Mouse (Mus musculus) embryonic facial prominence, embryonic 15.5 days (tissue): ENCODE measurements around the gene Wnt11. TPM values are rescaled to one million over a fixed set of nuclear protein-coding genes. Genes with fewer than 3 reads are reported as not detected.
A peak's percentile ranks its signal among the peaks of the same experiment; 100 is the strongest.

Experiments used
- ATAC-seq: fragments of 200-750 bp; cut with Nextera tagmentation; 2 replicates; pipeline ENCODE4 v1.8.0; 2017; ENCODE audit warnings: low read depth, moderate TSS enrichment; ENCODE audit not compliant: insufficient number of reproducible peaks, low FRiP score, low TSS enrichment
- H3K27ac ChIP-seq: fragments of 300-500 bp; sonication (generic); replicated peaks from 2 replicates; pipeline ENCODE4 v1.5.1; 2015; ENCODE audit warnings: mild to moderate bottlenecking, inconsistent platforms
- H3K27me3 ChIP-seq: fragments of 300-500 bp; sonication (generic); 2 replicates; pipeline ENCODE4 v1.6.1; 2015; ENCODE audit warnings: inconsistent platforms
- H3K36me3 ChIP-seq: fragments of 300-500 bp; sonication (generic); 2 replicates; pipeline ENCODE4 v1.6.1; 2015; ENCODE audit warnings: mild to moderate bottlenecking, inconsistent platforms
- H3K4me1 ChIP-seq: fragments of 300-500 bp; sonication (generic); 2 replicates; pipeline ENCODE4 v1.6.1; 2015; ENCODE audit warnings: inconsistent platforms
- H3K4me2 ChIP-seq: fragments of 300-500 bp; sonication (generic); replicated peaks from 2 replicates; pipeline ENCODE4 v1.6.1; 2015; ENCODE audit warnings: mild to moderate bottlenecking, inconsistent platforms
- H3K4me3 ChIP-seq: fragments of 300-500 bp; sonication (generic); replicated peaks from 2 replicates; pipeline ENCODE4 v1.5.1; 2015; ENCODE audit warnings: mild to moderate bottlenecking, inconsistent platforms
- H3K9ac ChIP-seq: fragments of 300-500 bp; sonication (generic); 2 replicates; pipeline ENCODE4 v1.6.1; 2015; ENCODE audit warnings: inconsistent platforms
- H3K9me3 ChIP-seq: fragments of 300-500 bp; sonication (generic); replicated peaks from 2 replicates; pipeline ENCODE4 v1.6.1; 2016; ENCODE audit warnings: inconsistent platforms
- WGBS: fragments of 180-500 bp; shearing (Covaris S2); methylation state at CpG from one replicate; pipeline ENCODE4 v1.1.7; 2015; 5-methylcytosine and 5-hydroxymethylcytosine counted together
- polyA plus RNA-seq: library from polyadenylated mRNA; unstranded; fragments of >200 nt; fragmentation: Nextera tagmentation; extraction: Ambion mirVana; gene quantifications from 2 replicates; pipeline ENCODE4 v1.2.1, GENCODE M21; 2015

The Wnt11 gene
- polyA plus RNA-seq, 1 experiment from 2014 or later, result 23.3 TPM

DNA sequence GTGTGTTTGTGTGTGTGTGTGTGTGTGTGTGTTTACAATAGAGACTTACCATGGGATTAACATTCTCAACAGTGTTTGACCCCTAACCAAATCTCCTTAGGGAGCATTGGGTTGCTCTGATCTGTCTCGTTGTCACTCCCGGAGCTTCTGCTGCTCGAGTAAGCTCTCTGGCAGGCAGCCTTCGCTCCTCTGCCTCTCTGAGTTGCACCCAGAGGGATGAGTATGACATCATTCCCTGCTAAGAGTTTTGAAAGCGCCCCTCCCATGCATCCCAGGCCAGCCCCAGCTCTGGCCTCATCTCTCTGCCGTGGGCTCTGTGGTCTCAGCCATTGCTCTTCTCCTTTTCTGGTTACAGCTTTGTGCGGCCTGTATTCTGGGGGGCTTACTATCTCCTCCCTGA, 33.8 kb upstream of the Wnt11 start:
- H3K9ac ChIP-seq, result no peak overlapping the region
- no peak overlapping the region for H3K4me2 ChIP-seq
- WGBS, result 40% methylated on average over 7 of the region's 7 CpGs
- H3K4me3 ChIP-seq, result no peak overlapping the region
- no peaks in the 10 kb centered on the region for H3K36me3 ChIP-seq
- H3K4me1 ChIP-seq, result peaks cover 56% of the 10 kb centered on the region
- H3K9me3 ChIP-seq, result no peaks in the 10 kb centered on the region
- no peak for ATAC-seq
- H3K27me3 ChIP-seq, result no peaks in the 10 kb centered on the region
- peak overlapping the region; percentile 44 for H3K27ac ChIP-seq

DNA sequence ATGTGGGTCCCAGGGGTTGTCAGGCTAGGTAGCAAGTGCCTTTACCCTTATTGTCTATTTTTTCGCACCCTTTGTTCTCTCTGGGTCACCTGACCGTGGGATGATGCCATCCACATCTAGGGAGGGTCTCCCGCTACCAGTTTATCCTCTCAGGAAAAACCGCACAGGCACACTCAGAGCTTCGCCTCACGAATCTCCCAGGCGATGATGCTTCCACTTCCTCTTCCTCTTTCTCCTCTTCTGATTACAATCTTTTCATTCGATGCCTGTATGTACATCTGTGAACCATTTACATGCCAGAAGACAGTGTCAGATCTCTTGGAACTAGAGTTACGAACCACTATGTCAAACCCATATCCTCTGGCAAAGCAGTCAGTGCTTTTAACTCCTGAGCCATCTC, 31.7 kb upstream of the Wnt11 start:
- Histone ChIP-seq H3K27me3 (no peaks in the 10 kb centered on the region), H3K4me3 (no peak overlapping the region), H3K4me2 (no peak overlapping the region), H3K36me3 (no peaks in the 10 kb centered on the region), H3K27ac (no peak overlapping the region), H3K9ac (no peak overlapping the region), H3K4me1 (peaks cover 37% of the 10 kb centered on the region), H3K9me3 (no peaks in the 10 kb centered on the region)
- no peak for ATAC-seq
- 66% methylated on average over 9 of the region's 9 CpGs for WGBS

DNA sequence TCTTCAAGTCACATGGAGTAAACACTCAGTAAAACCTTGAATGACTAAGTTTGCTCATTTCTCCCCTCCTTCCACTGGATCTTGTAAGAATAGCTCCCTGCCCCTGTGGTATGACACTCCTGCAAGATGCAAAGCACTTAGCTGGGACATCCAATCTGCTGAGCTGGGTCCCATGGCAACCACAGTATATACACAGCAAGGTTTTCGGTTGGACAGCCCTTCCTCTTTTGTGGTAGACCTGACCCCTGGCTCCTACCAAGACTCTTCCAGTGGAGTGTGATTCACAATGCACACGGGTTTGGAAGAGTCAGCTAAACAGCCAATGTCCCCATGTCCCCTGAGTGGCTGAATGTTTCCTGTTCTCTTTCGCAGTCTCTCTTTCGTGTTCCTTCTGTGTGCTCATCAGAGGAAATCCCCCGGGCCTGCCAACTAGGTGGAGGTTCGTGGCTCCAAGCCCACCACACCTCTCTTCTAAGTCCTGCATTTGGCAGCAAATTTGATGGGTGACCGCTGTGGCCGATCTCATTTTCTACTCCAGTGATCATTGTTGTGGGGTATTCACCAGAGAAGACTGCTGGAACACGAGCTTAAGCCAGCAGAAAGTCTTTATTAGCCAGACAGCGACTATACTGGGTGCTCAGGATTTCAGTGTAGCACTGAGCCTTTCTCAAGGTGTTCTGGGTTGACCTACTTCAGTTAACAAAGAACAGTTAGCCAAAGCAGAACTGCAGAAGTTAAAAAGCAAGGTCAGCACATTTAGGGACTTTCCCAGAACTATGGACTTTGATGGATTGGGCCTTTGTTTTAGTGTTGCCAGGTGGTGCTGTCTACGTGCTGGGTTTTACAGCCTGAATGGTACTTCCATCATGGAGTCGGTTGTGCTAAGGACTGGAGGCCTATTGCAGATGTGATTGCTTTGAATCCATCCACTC, 29.8 kb upstream of the Wnt11 start:
- no peaks in the 10 kb centered on the region for H3K9me3 ChIP-seq
- H3K4me1 ChIP-seq, result peaks cover 28% of the 10 kb centered on the region
- H3K4me3 ChIP-seq, result no peak overlapping the region
- 77% methylated on average over 12 of the region's 12 CpGs for WGBS
- H3K9ac ChIP-seq, result no peak overlapping the region
- H3K27me3 ChIP-seq, result no peaks in the 10 kb centered on the region
- no peaks in the 10 kb centered on the region for H3K36me3 ChIP-seq
- no peak overlapping the region for H3K27ac ChIP-seq
- no peak for ATAC-seq
- H3K4me2 ChIP-seq, result no peak overlapping the region

DNA sequence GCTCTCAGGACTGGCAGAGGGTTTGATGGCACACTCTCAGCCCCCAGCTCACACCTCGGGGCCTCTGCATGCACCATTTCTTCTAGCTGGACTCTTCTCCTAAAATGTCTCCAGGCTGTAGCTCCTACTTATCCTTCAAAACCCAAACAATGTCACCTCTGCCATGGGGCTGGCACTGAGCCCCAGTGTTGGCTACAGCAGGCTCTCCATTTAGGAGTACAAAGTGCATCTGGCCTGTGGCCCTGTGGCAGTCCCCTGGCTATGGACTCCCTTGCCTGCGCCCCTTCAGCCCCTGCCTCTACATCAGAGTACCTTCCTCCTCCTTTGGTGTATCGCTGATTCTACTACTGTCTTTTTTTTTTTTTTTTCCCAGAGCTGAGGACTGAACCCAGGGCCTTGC, 28.0 kb upstream of the Wnt11 start:
- no peak for ATAC-seq
- no peaks in the 10 kb centered on the region for H3K27me3 ChIP-seq
- no peak overlapping the region for H3K9ac ChIP-seq
- no peak overlapping the region for H3K4me2 ChIP-seq
- peaks cover 12% of the 10 kb centered on the region for H3K4me1 ChIP-seq
- H3K36me3 ChIP-seq, result no peaks in the 10 kb centered on the region
- no peaks in the 10 kb centered on the region for H3K9me3 ChIP-seq
- no peak overlapping the region for H3K4me3 ChIP-seq
- WGBS, result 80% methylated on average over 3 of the region's 3 CpGs
- H3K27ac ChIP-seq, result no peak overlapping the region

DNA sequence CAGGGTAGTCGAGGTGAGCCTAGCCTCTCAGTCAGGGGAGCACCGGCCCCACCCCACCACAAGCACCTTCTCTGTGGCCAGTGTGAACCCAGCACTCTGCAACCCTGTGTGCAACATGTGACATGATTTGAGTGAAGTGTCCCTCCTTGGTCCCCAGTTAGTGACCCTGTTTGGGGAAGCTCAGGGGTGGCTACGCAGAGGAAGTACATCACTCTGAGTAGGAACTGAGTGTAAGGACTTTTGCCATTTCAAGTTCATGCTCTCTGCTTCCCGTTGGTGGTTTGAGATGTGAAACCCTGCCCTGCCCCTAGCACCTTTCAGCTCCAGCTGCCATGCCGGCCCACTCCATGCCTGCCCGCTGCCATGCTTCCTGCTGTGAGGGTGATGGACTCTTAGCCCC, 25.5 kb upstream of the Wnt11 start:
- H3K4me2 ChIP-seq, result no peak overlapping the region
- no peaks in the 10 kb centered on the region for H3K36me3 ChIP-seq
- H3K9me3 ChIP-seq, result no peaks in the 10 kb centered on the region
- WGBS, result 79% methylated on average over 6 of the region's 6 CpGs
- H3K27ac ChIP-seq, result no peak overlapping the region
- H3K27me3 ChIP-seq, result no peaks in the 10 kb centered on the region
- no peak overlapping the region for H3K9ac ChIP-seq
- ATAC-seq, result no peak
- H3K4me1 ChIP-seq, result peaks cover 9% of the 10 kb centered on the region
- H3K4me3 ChIP-seq, result no peak overlapping the region

DNA sequence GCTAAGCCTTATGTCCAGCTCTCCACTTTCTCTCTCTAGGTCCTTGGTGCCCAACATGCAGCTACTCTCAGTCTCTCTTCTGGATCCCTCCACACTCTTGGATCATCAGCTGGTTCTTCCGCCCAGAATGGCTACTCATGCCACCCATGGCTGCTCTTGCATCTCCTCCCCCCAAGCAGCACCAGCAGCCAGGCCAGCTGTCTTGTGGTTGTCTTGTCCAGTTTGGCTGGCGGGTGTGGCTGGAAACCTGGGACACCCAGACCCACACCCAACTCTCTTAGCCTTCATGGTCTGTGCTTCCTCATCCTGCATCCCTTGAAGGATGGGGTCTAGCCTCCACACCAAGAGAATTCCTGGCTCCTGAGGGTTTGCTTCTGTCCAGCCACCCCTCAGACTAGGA, 24.3 kb upstream of the Wnt11 start:
- Histone ChIP-seq H3K4me3 (no peak overlapping the region), H3K4me1 (peaks cover 9% of the 10 kb centered on the region), H3K9me3 (no peaks in the 10 kb centered on the region), H3K4me2 (no peak overlapping the region), H3K27ac (no peak overlapping the region), H3K9ac (no peak overlapping the region), H3K27me3 (no peaks in the 10 kb centered on the region), H3K36me3 (no peaks in the 10 kb centered on the region)
- no peak for ATAC-seq
- WGBS, result 76% methylated on average over 2 of the region's 2 CpGs

DNA sequence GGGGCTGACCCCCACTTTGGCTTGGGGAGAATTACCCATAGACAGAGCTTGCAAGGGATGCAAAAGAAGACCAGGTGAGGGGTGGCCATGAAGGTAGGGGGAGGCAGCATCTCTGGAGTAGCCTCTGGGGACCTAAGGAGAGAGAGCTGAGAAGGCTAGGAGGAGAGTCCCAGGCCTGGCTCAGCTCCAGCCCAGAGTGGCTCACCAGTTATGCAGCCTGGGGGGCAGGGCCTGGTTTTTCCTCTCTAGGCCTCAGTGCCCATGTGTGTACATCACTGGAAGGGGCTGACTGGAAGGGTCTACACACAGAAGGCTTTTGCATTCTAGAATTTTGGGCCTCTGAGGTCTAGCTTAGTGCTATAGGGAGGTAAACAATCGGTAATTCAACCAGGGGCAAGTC, 14.4 kb upstream of the Wnt11 start:
- no peak overlapping the region for H3K9ac ChIP-seq
- no peak for ATAC-seq

DNA sequence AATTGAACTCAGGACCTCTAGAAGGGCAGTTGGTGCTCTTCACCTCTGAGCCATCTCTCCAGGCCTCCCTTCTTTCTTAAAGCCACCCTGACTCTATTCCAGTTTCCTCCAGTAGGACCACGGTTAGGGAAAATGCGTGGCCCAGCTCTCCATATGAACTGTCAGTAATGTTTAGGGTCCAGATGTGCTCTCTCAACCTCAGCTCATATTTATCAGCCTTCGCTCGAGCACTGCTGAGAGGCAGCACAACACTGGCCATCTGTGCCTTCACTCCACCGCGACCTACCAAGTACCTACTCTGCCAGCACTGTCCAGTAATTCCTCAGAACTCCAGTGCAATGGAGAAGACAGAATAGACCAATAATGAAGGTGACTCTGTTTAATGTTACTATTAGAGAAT, 12.0 kb upstream of the Wnt11 start:
- 83% methylated on average over 6 of the region's 6 CpGs for WGBS
- Histone ChIP-seq H3K9me3 (no peaks in the 10 kb centered on the region), H3K9ac (no peak overlapping the region), H3K4me3 (no peak overlapping the region), H3K4me1 (peaks cover 17% of the 10 kb centered on the region), H3K4me2 (no peak overlapping the region), H3K27me3 (no peaks in the 10 kb centered on the region), H3K36me3 (no peaks in the 10 kb centered on the region), H3K27ac (no peak overlapping the region)
- no peak for ATAC-seq

More for the DNA sequence above, 14.4 kb upstream of the Wnt11 start:
- H3K4me1 ChIP-seq, result peaks cover 28% of the 10 kb centered on the region
- no peak overlapping the region for H3K4me2 ChIP-seq
- no peak overlapping the region for H3K27ac ChIP-seq
- no peaks in the 10 kb centered on the region for H3K27me3 ChIP-seq
- WGBS, result 82% methylated on average over 1 of the region's 1 CpGs
- no peak overlapping the region for H3K4me3 ChIP-seq
- no peaks in the 10 kb centered on the region for H3K36me3 ChIP-seq
- H3K9me3 ChIP-seq, result no peaks in the 10 kb centered on the region

DNA sequence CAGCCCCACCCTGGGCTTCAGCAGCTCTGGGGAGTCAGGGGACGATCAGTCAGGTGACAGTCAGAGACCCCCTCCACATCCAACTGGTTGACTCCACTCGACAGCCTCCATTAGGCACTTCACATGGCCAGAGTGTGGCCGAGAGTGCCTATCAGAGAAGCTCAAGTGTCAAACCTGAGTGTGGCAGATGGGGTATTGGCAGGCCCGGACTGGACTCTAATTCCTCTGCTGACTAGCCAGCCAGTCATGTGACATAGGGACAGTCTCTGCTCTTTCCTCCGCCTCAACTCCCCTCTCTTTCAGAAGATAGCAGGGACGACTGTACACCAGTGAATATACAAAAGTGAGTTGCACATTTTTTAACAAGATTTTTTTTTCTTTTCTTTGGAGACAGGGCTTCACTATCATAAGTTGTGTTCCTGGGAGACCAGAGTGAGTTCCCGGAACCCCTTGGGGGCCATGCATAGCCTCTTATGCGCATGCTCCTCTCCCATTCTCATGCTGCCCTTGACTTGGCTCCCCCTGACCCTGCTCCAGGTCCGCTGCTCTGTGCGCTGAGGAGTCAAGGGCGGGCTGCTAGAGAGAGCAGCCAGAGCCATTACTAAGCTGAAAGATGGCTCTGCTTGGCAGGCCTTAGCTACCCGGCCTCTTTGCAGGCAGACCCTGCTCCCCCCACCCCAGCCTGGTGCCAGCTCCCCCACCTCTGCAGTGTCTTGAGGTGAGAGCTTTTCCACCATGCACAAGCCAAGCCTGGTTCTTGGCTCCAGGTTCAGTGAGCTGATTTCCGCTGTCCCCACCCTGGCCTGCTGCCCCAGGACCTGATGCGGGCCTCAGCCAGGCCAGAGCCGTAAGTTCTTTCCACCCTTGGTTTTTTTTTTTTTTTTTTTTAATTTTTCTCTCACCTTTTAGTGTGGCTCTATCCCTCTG, 10.8 kb upstream of the Wnt11 start:
- no peak for ATAC-seq
- 69% methylated on average over 15 of the region's 15 CpGs for WGBS

DNA sequence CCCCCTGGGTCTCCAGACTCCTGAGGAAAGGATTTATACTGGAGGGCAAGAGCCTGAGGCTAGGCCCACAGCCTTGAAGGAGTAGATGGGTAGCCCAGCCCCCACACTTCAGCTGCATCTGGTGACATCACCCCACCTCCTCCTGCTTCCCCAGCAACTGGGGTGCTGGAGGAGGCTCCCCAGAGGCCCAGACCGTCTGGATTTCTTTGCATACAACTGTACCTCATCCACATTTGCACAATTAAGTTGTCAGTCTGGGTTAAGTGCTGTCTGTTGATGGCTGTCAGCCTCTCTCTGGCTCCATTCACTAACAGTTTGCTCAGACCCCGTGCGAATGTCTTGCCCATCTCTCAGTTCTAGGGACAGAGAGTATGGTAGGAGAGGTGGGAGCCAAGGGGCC, 6.9 kb upstream of the Wnt11 start:
- peaks cover 10% of the 10 kb centered on the region for H3K4me1 ChIP-seq
- no peaks in the 10 kb centered on the region for H3K36me3 ChIP-seq
- 40% methylated on average over 3 of the region's 3 CpGs for whole genome bisulfite sequencing
- H3K9me3 ChIP-seq, result no peaks in the 10 kb centered on the region
- H3K4me3 ChIP-seq, result no peak overlapping the region
- no peak overlapping the region for H3K4me2 ChIP-seq
- no peak for ATAC-seq
- H3K27me3 ChIP-seq, result peaks cover 25% of the 10 kb centered on the region
- no peak overlapping the region for H3K27ac ChIP-seq
- no peak overlapping the region for H3K9ac ChIP-seq

More for the DNA sequence above, 10.8 kb upstream of the Wnt11 start:
- Histone ChIP-seq H3K4me1 (peaks cover 16% of the 10 kb centered on the region), H3K27me3 (no peaks in the 10 kb centered on the region), H3K36me3 (no peaks in the 10 kb centered on the region), H3K4me2 (no peak overlapping the region), H3K9me3 (no peaks in the 10 kb centered on the region), H3K27ac (no peak overlapping the region), H3K4me3 (no peak overlapping the region), H3K9ac (no peak overlapping the region)

DNA sequence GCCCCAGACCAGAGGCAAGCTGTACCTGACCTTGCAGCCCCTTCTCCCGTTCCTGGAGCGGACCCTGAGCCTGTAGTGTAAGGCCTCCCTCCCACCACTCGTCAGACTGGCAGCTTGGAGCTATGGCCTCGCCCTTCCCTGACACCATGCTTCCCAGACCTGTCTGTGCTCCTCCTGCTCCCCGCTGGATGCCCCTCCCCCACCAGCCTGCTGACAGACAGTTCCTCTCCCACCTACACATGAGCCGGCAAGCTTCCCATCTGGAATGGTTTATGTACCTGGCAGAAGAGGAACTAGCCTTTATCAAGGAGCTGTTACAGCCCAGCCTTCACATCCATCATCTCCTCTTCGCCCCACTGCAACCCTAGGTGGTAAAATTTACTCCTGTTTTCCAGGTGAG, 6.0 kb upstream of the Wnt11 start:
- peaks cover 32% of the 10 kb centered on the region for H3K27me3 ChIP-seq
- 21% methylated on average over 7 of the region's 7 CpGs for WGBS

More for the DNA sequence above, 6.0 kb upstream of the Wnt11 start:
- H3K9ac ChIP-seq, result no peak overlapping the region
- peaks cover 10% of the 10 kb centered on the region for H3K4me1 ChIP-seq
- H3K27ac ChIP-seq, result no peak overlapping the region
- H3K4me2 ChIP-seq, result no peak overlapping the region
- no peak overlapping the region for H3K4me3 ChIP-seq
- no peaks in the 10 kb centered on the region for H3K9me3 ChIP-seq
- H3K36me3 ChIP-seq, result no peaks in the 10 kb centered on the region
- ATAC-seq, result no peak
